Mouse (Mus musculus) MEL (cell line): ENCODE data around the gene Dcakd.

Experiments used
- CHD1 ChIP-seq: IDR thresholded peaks from 2 replicates; pipeline ENCODE4 v1.6.1; 2012; ENCODE audit warnings: low read depth, mild to moderate bottlenecking, inconsistent platforms, low read length, improper control_type of control experiment
- CTCF ChIP-seq, 3 experiments: IDR thresholded peaks in 2 of 3; conservative IDR thresholded peaks in 1 of 3; 2 replicates each; pipeline ENCODE4 v1.5.1; 2011 to 2012; ENCODE audit warnings: low read length in 3 of 3, low read depth in 2 of 3, mild to moderate bottlenecking in 2 of 3, improper control_type of control experiment in 1 of 3, inconsistent platforms in 1 of 3, mixed read lengths in 1 of 3, moderate library complexity in 1 of 3; ENCODE audit not compliant: control insufficient read depth in 1 of 3, insufficient read depth in 1 of 3, poor library complexity in 1 of 3, severe bottlenecking in 1 of 3
- EP300 ChIP-seq, 2 experiments: IDR thresholded peaks; 2 replicates each; pipeline ENCODE4 v1.6.1; 2011; ENCODE audit warnings: improper control_type of control experiment in 2 of 2, low read length in 2 of 2, low read depth in 1 of 2, mild to moderate bottlenecking in 1 of 2
- MAX ChIP-seq: IDR thresholded peaks from 2 replicates; pipeline ENCODE4 v1.6.1; 2011; ENCODE audit warnings: low read length, improper control_type of control experiment
- NELFE ChIP-seq: IDR thresholded peaks from 2 replicates; pipeline ENCODE4 v1.6.1; 2011; ENCODE audit warnings: low read depth, low read length, improper control_type of control experiment
- POLR2AphosphoS2 ChIP-seq: IDR thresholded peaks from 2 replicates; pipeline ENCODE4 v1.6.1; 2011; ENCODE audit warnings: low read length, improper control_type of control experiment
- UBTF ChIP-seq: IDR thresholded peaks from 2 replicates; pipeline ENCODE4 v1.6.1; 2012; ENCODE audit warnings: low read depth, mild to moderate bottlenecking, inconsistent platforms, low read length, improper control_type of control experiment, moderate library complexity, borderline replicate concordance; ENCODE audit not compliant: insufficient read depth

GRCm38 (mm10) chr11:103015881-103016825 is 12.0 kb downstream of the Dcakd start:
- TF ChIP-seq CTCF (IDR thresholded peaks at IDR 0.05 in 2 of 3, conservative IDR thresholded peaks at IDR 0.05 in 1 of 3; ENCODE audit: control insufficient read depth in 1 of 3, insufficient read depth in 1 of 3, low read depth in 2 of 3, low read length in 3 of 3, poor library complexity in 1 of 3, severe bottlenecking in 1 of 3) (no peak), UBTF (no peak), POLR2AphosphoS2 (no peak), CHD1 (no peak), MAX (no peak), EP300 (IDR thresholded peaks at IDR 0.05; ENCODE audit: low read depth in 1 of 2, low read length in 2 of 2) (no peak), NELFE (no peak)
